Mouse (Mus musculus) thymus, adult 2 months (tissue): ENCODE measurements around the gene Miga2. TPM values are rescaled to one million over a fixed set of nuclear protein-coding genes. Genes with fewer than 3 reads are reported as not detected.

Experiments used
- DNase-seq: peaks from one replicate; pipeline ENCODE4 v3.0.0; 2021
- H3K27ac ChIP-seq: fragments of 200-500 bp; 2 replicates; pipeline ENCODE4 v1.5.1; 2012; ENCODE audit warnings: low read length, control low read depth; ENCODE audit not compliant: control insufficient read depth, insufficient read depth
- H3K27me3 ChIP-seq: fragments of 200-500 bp; 2 replicates; pipeline ENCODE4 v1.6.1; 2012; ENCODE audit warnings: mild to moderate bottlenecking, low read length, moderate library complexity, mixed read lengths; ENCODE audit not compliant: control insufficient read depth, insufficient read depth
- H3K36me3 ChIP-seq: fragments of 200-500 bp; 2 replicates; pipeline ENCODE4 v1.6.1; 2012; ENCODE audit warnings: mild to moderate bottlenecking, low read length, moderate library complexity; ENCODE audit not compliant: control insufficient read depth, insufficient read depth
- H3K4me1 ChIP-seq: fragments of 200-500 bp; replicated peaks from 2 replicates; pipeline ENCODE4 v1.6.1; 2012; ENCODE audit warnings: low read length; ENCODE audit not compliant: control insufficient read depth, insufficient read depth
- H3K4me3 ChIP-seq: fragments of 200-500 bp; 2 replicates; pipeline ENCODE4 v1.5.1; 2012; ENCODE audit warnings: mild to moderate bottlenecking, low read length, control low read depth, moderate library complexity; ENCODE audit not compliant: control insufficient read depth, insufficient read depth
- CTCF ChIP-seq: fragments of 200-500 bp; IDR thresholded peaks from 2 replicates; pipeline ENCODE4 v1.5.1; 2012; ENCODE audit warnings: mild to moderate bottlenecking, control low read depth, low read length, moderate library complexity, borderline replicate concordance; ENCODE audit not compliant: control insufficient read depth, poor library complexity, insufficient read depth; ENCODE audit errors: extremely low read depth
- POLR2A ChIP-seq: fragments of 200-500 bp; IDR thresholded peaks from 2 replicates; pipeline ENCODE4 v1.6.1; 2012; ENCODE audit warnings: mild to moderate bottlenecking, low read length, control low read depth, moderate library complexity; ENCODE audit not compliant: control insufficient read depth, poor library complexity, insufficient read depth; ENCODE audit errors: extremely low read depth
- WGBS: fragments of 180-500 bp; shearing (Covaris S2); methylation state at CpG from one replicate; pipeline ENCODE4 v1.1.7; 2018; 5-methylcytosine and 5-hydroxymethylcytosine counted together
- polyA plus RNA-seq: library from polyadenylated mRNA; depleted of rRNA; stranded (reverse); fragments of >200 nt; gene quantifications from 2 replicates; pipeline ENCODE4 v1.2.3, GENCODE M21; 2012

Miga2 gene
- polyA plus RNA-seq, 1 experiment, result 28.7 TPM

DNA sequence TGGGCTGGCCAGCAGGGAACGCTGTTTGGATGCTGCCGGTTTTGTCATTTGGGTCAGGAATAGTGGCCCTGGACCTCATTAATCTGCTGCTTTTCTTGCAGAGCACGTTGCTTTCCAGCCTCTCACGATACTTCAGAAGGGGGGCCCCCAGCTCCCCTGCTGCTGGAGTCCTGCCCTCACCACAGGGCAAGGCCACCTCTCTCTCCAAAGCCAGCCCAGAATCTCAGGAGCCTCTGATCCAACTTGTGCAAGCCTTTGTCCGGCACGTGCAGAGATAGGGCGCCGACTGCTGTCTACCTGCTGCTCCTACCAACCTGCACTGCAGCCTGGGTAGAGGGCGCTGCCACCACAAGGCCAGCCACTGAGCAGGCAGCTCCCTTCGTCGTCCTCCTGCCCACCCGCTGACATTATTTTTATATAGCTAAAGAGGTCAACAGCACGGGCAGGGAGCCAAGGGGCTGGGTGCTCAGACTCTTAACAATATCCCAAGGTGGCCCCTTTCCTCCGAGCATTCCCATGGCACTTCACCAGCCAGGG lies 20.4 kb upstream of the Miga2 start:
- H3K36me3 ChIP-seq, result peaks cover 45% of the 10 kb centered on the region
- H3K27ac ChIP-seq, result no peak overlapping the region
- no peaks in the 10 kb centered on the region for H3K4me1 ChIP-seq
- no peak for DNase-seq
- TF ChIP-seq CTCF (no peak), POLR2A (no peak)
- H3K4me3 ChIP-seq, result no peak overlapping the region
- H3K27me3 ChIP-seq, result no peaks in the 10 kb centered on the region
- 93% methylated on average over 14 of the region's 14 CpGs for WGBS

GRCm38 (mm10) chr2:30345971-30346676 lies 17.9 kb upstream of the Miga2 start:
- WGBS, result 82% methylated on average over 7 of the region's 7 CpGs
- H3K36me3 ChIP-seq, result peaks cover 46% of the 10 kb centered on the region
- TF ChIP-seq CTCF, result no peak
- TF ChIP-seq POLR2A, result no peak

GRCm38 (mm10) chr2:30349196-30349595 lies 14.8 kb upstream of the Miga2 start:
- Histone ChIP-seq H3K36me3 (peaks cover 22% of the 10 kb centered on the region), H3K4me3 (no peak overlapping the region), H3K27ac (no peak overlapping the region), H3K27me3 (no peaks in the 10 kb centered on the region), H3K4me1 (no peaks in the 10 kb centered on the region)
- WGBS, result 92% methylated on average over 6 of the region's 6 CpGs
- no peak for DNase-seq
- TF ChIP-seq CTCF (no peak), POLR2A (no peak)

More at GRCm38 (mm10) chr2:30345971-30346676, 17.9 kb upstream of the Miga2 start:
- H3K27me3 ChIP-seq, result no peaks in the 10 kb centered on the region
- no peak overlapping the region for H3K4me3 ChIP-seq
- DNase-seq, result no peak
- H3K4me1 ChIP-seq, result no peaks in the 10 kb centered on the region
- H3K27ac ChIP-seq, result no peak overlapping the region

DNA sequence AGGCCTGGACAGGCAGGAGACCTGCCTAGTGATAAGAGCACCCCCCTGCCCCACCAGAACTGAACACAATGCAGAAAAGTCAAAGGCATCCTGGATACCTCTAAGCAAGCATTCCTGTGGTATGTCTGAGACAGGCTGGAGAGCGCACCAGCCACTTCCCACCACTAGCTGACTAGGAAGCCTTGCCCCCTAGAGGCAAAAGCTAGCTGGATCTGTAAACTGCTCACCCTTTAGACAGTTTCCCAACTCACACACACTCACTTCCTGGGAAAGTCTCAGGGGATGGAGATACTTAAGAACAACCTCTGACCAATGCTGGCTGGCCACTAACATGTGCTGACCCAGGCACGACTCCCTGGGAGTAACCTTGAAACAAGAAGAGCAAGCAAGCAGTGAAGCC lies 12.9 kb upstream of the Miga2 start:
- H3K27me3 ChIP-seq, result no peaks in the 10 kb centered on the region
- no peak for TF ChIP-seq CTCF
- TF ChIP-seq POLR2A, result no peak
- no peaks in the 10 kb centered on the region for H3K4me1 ChIP-seq
- no peak overlapping the region for H3K27ac ChIP-seq
- DNase-seq, result no peak
- H3K4me3 ChIP-seq, result no peak overlapping the region
- peaks cover 15% of the 10 kb centered on the region for H3K36me3 ChIP-seq
- WGBS, result 94% methylated on average over 2 of the region's 2 CpGs

GRCm38 (mm10) chr2:30355861-30356260 lies 8.2 kb upstream of the Miga2 start:
- no peak for DNase-seq
- 79% methylated on average over 4 of the region's 4 CpGs for WGBS
- Histone ChIP-seq H3K36me3 (no peaks in the 10 kb centered on the region; the same call in 1 of the 2 replicates), H3K4me1 (peaks cover 12% of the 10 kb centered on the region), H3K4me3 (no peak overlapping the region), H3K27me3 (no peaks in the 10 kb centered on the region), H3K27ac (no peak overlapping the region)
- TF ChIP-seq POLR2A (no peak), CTCF (no peak)

DNA sequence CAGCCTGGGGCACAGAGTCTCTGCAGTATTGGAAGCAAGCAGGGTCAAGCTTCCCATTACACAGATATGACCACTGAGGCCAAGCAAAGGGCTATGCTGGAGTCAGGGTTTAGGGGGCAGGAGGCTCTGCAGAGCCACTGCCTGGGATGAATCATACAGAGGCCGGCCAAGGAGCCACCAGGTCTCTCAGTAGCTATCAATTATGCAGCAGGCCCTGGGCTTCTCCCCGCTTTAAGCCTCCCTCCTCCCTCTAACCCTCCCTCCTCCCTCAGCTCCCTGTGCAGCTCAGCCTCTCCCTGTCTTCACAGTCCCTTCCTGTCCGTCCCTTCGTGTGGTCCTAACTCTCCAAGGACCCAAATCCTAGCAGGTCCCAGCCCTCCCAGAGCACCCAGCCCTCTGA lies 7.8 kb upstream of the Miga2 start:
- Histone ChIP-seq H3K4me1 (peaks cover 12% of the 10 kb centered on the region), H3K27ac (no peak overlapping the region), H3K36me3 (no peaks in the 10 kb centered on the region; the same call in 1 of the 2 replicates), H3K4me3 (no peak overlapping the region), H3K27me3 (no peaks in the 10 kb centered on the region)
- no peak for DNase-seq
- TF ChIP-seq POLR2A (no peak), CTCF (no peak)
- 97% methylated on average over 4 of the region's 4 CpGs for WGBS
